Mouse (Mus musculus) brain, embryonic 18.5 days (tissue): ENCODE measurements around the gene Tbc1d4.

Experiments used
- DNase-seq: peaks from one replicate; pipeline ENCODE4 v3.0.0-alpha.2; 2012; ENCODE audit warnings: low read depth, low spot score

The Tbc1d4 gene

GRCm38 (mm10) chr14:101430536-101430935 lies 178.5 kb downstream of the Tbc1d4 start:
- no peak for DNase-seq

- DNase-seq, result peak; percentile 36
Measured at GRCm38 (mm10) chr14:101428805-101429516, 180.0 kb downstream of the Tbc1d4 start.

GRCm38 (mm10) chr14:101417679-101418078 lies 191.3 kb downstream of the Tbc1d4 start:
- DNase-seq, result no peak
